Mouse (Mus musculus): ENCODE measurements at regions not wholly inside any gene's neighbourhood (a gene's known extent, or its start where the extent isn't known, plus 50 kb on each side); places are given as distances from the start of the nearest gene placed in this dataset.

- no peak for TF ChIP-seq POLR2A (IDR thresholded peaks at IDR 0.05; ENCODE audit: borderline replicate concordance, insufficient read depth, low read length)
- TF ChIP-seq CTCF (IDR thresholded peaks at IDR 0.05; ENCODE audit: borderline replicate concordance, insufficient read depth, low read depth, low read length) = no peak
These were observed 171.5 kb upstream of the Bmp4 start for GRCm38 (mm10) chr14:46562016-46562415.
